Mouse (Mus musculus): Measurements from ENCODE around the gene Fam13c.

- TF ChIP-seq CTCF (IDR thresholded peaks at IDR 0.05; ENCODE audit: low read depth, low read length) (no peak), GATA1 (IDR thresholded peaks at IDR 0.05; ENCODE audit: borderline replicate concordance, low read length) (no peak), TAL1 (conservative IDR thresholded peaks at IDR 0.05; ENCODE audit: low read depth, low read length) (no peak)
Measured at GRCm38 (mm10) chr10:70486651-70487050, 46.4 kb downstream of the Fam13c start.

Measured in G1E (cell line).